ENCODE assay signal across 17 mouse cellular contexts in genomic region chr9:41532290-41532689, GRCm38 (mm10).
A peak's percentile ranks its signal among the peaks of the same experiment; 100 is the strongest.
DNase-seq lines count a peak whose midpoint lies in the region; ATAC-seq and TF ChIP-seq lines count a peak whose summit lies in the region.
"Had no signal": no experiment of that assay in that cellular context is flagged by ENCODE, and none has a peak within 500 bp of the region (broad histone marks: within the 10 kb centered on the region; RNA-seq: fewer than 3 reads in every experiment).

No protein-coding gene starts in this region.

- TF ChIP-seq CTCF in gastrocnemius, adult 2 months (IDR thresholded peaks at IDR 0.05): no peak
- TF ChIP-seq CTCF in layer of hippocampus, adult 2 months (conservative IDR thresholded peaks at IDR 0.05): no peak

- DNase-seq in gastrocnemius, adult 2 months: no peak
- DNase-seq in gastrocnemius, postnatal 10 days: no peak
- DNase-seq in layer of hippocampus, adult 2 months (ENCODE audit: low spot score in 2 of 2): no peak
- no peak for DNase-seq in layer of hippocampus, postnatal 10 days (ENCODE audit: low spot score in 2 of 2)
- DNase-seq in adipocyte (ENCODE audit: low spot score): peak; percentile 36
- peak; percentile 23 to 26 for DNase-seq in heart, postnatal 10 days
- DNase-seq in thymus, postnatal 4 days: no peak
- DNase-seq: cerebellum, adult 8-10 months; embryo, embryonic 11 days; forebrain, postnatal 0 days; gastrocnemius, postnatal 14 days; right cerebral cortex, postnatal 25 days; thymus, postnatal 36 days had no signal

- H3K36me3 ChIP-seq in forebrain, embryonic 15.5 days: peaks cover 3% of the 10 kb centered on the region

- H3K4me1 ChIP-seq in forebrain, embryonic 15.5 days: 0 out of 2 replicates have a peak, but pooled peaks cover 3% of the 10 kb centered on the region

- H3K4me3 ChIP-seq in gastrocnemius, adult 2 months: no peak overlapping the region
- no peak overlapping the region for H3K4me3 ChIP-seq in layer of hippocampus, adult 2 months
- no peak overlapping the region for H3K4me3 ChIP-seq in forebrain, embryonic 15.5 days
- H3K4me3 ChIP-seq: midbrain, embryonic 12.5 days had no signal

- H3K4me2 ChIP-seq in forebrain, embryonic 15.5 days (replicated peaks): no peak overlapping the region
- H3K4me2 ChIP-seq: midbrain, embryonic 12.5 days had no signal

- WGBS in forebrain, embryonic 15.5 days: 91% methylated on average over 7 of the region's 7 CpGs

- H3K9ac ChIP-seq in forebrain, embryonic 15.5 days (replicated peaks): no peak overlapping the region
- H3K9ac ChIP-seq: forebrain, postnatal 0 days; midbrain, embryonic 12.5 days had no signal

- no peak for ATAC-seq in forebrain, embryonic 15.5 days (replicated peaks)
- ATAC-seq: forebrain, postnatal 0 days; inflammation-experienced regulatory T-cells, adult 6 months; Patski had no signal

- intact Hi-C loops in gastrocnemius, adult 2 months (cut with DNase I): no loop called here
- intact Hi-C loops in heart, postnatal 10 days (cut with DNase I): no loop called here

- H3K27me3 ChIP-seq in forebrain, embryonic 15.5 days: no peaks in the 10 kb centered on the region
- H3K27me3 ChIP-seq: midbrain, embryonic 12.5 days; Patski had no signal

- no peaks in the 10 kb centered on the region for H3K9me3 ChIP-seq in forebrain, embryonic 15.5 days
- H3K9me3 ChIP-seq: midbrain, embryonic 12.5 days had no signal

- peak overlapping the region; percentile 72 for H3K27ac ChIP-seq in gastrocnemius, adult 2 months
- peak overlapping the region; percentile 43; the same call in 1 of the 2 replicates for H3K27ac ChIP-seq in layer of hippocampus, adult 2 months
- no peak overlapping the region for H3K27ac ChIP-seq in forebrain, embryonic 15.5 days (replicated peaks)
- H3K27ac ChIP-seq: midbrain, embryonic 12.5 days had no signal

Comparison
In these comparisons a context has a peak if more than half of its experiments do, and no peak if none do; other contexts are left out.
1. DNase-seq: peak in adipocyte (single experiment) and heart, postnatal 10 days (2 of 2); none in gastrocnemius, adult 2 months (single experiment), gastrocnemius, postnatal 10 days (single experiment), layer of hippocampus, adult 2 months (0 of 2), layer of hippocampus, postnatal 10 days (0 of 2) and thymus, postnatal 4 days (single experiment).